Mouse (Mus musculus): ENCODE data around the gene Rin2.

GRCm38 (mm10) chr2:145784964-145785363, 109.9 kb downstream of the Rin2 start:
- TF ChIP-seq CTCF (IDR thresholded peaks at IDR 0.05; ENCODE audit: borderline replicate concordance, insufficient read depth, low read depth, low read length) (no peak), POLR2A (IDR thresholded peaks at IDR 0.05; ENCODE audit: borderline replicate concordance, insufficient read depth, low read length) (no peak)
